Mouse (Mus musculus) hindbrain, embryonic 15.5 days (tissue): ENCODE measurements at regions not wholly inside any gene's neighbourhood (a gene's known extent, or its start where the extent isn't known, plus 50 kb on each side); places are given as distances from the start of the nearest gene placed in this dataset.
A peak's percentile ranks its signal among the peaks of the same experiment; 100 is the strongest.
"Not testable (repeated sequence)": the region's sequence is repeated elsewhere in the genome, so short reads cannot be mapped to it uniquely, and the experiment has no call there.

Experiments
- ATAC-seq: fragments of 200-750 bp; cut with Nextera tagmentation; 2 replicates; pipeline ENCODE4 v1.8.0; 2017; ENCODE audit warnings: low read depth, moderate number of reproducible peaks, moderate TSS enrichment; ENCODE audit not compliant: low FRiP score
- H3K27ac ChIP-seq: fragments of 300-500 bp; sonication (generic); replicated peaks from 2 replicates; pipeline ENCODE4 v1.5.1; 2015; ENCODE audit warnings: mild to moderate bottlenecking, inconsistent platforms
- H3K27me3 ChIP-seq: fragments of 300-500 bp; sonication (generic); 2 replicates; pipeline ENCODE4 v1.6.1; 2015; ENCODE audit warnings: control low read depth, inconsistent platforms
- H3K36me3 ChIP-seq: fragments of 300-500 bp; sonication (generic); 2 replicates; pipeline ENCODE4 v1.6.1; 2015; ENCODE audit warnings: control low read depth, inconsistent platforms
- H3K4me1 ChIP-seq: fragments of 300-500 bp; sonication (generic); replicated peaks from 2 replicates; pipeline ENCODE4 v1.6.1; 2015; ENCODE audit warnings: control low read depth, inconsistent platforms
- H3K4me2 ChIP-seq: fragments of 300-500 bp; sonication (generic); 2 replicates; pipeline ENCODE4 v1.6.1; 2015; ENCODE audit warnings: moderate library complexity, mild to moderate bottlenecking, inconsistent platforms
- H3K4me3 ChIP-seq: fragments of 300-500 bp; sonication (generic); 2 replicates; pipeline ENCODE4 v1.5.1; 2015; ENCODE audit warnings: mild to moderate bottlenecking, inconsistent platforms
- H3K9ac ChIP-seq: fragments of 300-500 bp; sonication (generic); 2 replicates; pipeline ENCODE4 v1.6.1; 2015; ENCODE audit warnings: inconsistent platforms
- H3K9me3 ChIP-seq: fragments of 300-500 bp; sonication (generic); 2 replicates; pipeline ENCODE4 v1.6.1; 2016; ENCODE audit warnings: control low read depth, inconsistent platforms
- WGBS: fragments of 180-500 bp; shearing (Covaris S2); methylation state at CpG from one replicate; pipeline ENCODE4 v1.1.7; 2015; 5-methylcytosine and 5-hydroxymethylcytosine counted together

DNA sequence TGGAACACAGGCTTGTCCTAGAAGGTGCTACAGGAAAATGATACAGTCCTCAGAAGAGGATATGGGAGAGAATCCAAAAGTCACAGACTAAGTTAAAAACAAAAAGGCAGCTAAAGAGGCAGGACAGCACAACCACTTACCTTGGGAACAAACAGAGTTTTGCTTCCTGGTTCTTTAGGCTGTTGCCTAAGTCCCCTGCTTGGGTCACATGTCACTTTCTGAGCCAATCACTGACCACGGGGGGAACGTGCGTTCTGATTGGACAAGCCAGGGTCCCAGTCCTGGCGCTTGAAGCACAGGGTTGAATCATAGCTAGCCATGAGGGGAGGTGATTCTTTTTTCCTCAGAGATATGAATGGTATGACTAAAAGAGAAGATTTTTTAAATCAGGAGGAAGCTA is 216.4 kb downstream of the Glrx3 start:
- H3K4me3 ChIP-seq, result no peak overlapping the region
- H3K36me3 ChIP-seq, result no peaks in the 10 kb centered on the region
- no peak overlapping the region for H3K9ac ChIP-seq

DNA sequence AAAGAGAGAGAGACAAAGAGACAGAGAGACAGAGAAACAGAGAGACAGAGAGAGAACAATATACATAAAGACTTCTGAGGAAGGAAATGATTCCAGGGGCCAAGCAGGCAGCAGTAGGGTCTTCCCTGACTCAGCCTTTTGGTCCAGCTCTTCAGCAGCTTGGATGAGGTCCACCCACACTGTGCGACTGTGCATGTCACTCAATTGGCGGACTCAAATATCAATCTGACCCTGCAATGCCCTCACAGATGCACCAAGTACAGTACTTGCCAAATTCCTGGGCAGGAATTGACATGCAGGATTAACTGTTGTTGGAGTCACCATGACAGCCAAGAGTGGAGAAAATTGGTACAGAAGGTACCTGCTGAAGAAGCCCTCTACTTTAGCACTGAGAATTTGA is 229.8 kb downstream of the Glrx3 start:
- H3K27ac ChIP-seq, result no peak overlapping the region
- ATAC-seq, result no peak
- H3K9me3 ChIP-seq, result no peaks in the 10 kb centered on the region
- WGBS, result 87% methylated on average over 2 of the region's 2 CpGs
- no peaks in the 10 kb centered on the region for H3K27me3 ChIP-seq
- no peak overlapping the region for H3K4me2 ChIP-seq
- no peak overlapping the region for H3K4me3 ChIP-seq
- H3K36me3 ChIP-seq, result no peaks in the 10 kb centered on the region
- no peak overlapping the region for H3K9ac ChIP-seq
- H3K4me1 ChIP-seq, result no peaks in the 10 kb centered on the region

More for the DNA sequence above, 216.4 kb downstream of the Glrx3 start:
- Histone ChIP-seq H3K27me3 (no peaks in the 10 kb centered on the region), H3K4me2 (no peak overlapping the region), H3K27ac (no peak overlapping the region), H3K9me3 (no peaks in the 10 kb centered on the region), H3K4me1 (peaks cover 7% of the 10 kb centered on the region; the same call in 1 of the 2 replicates)
- 96% methylated on average over 4 of the region's 4 CpGs for WGBS
- ATAC-seq, result no peak

DNA sequence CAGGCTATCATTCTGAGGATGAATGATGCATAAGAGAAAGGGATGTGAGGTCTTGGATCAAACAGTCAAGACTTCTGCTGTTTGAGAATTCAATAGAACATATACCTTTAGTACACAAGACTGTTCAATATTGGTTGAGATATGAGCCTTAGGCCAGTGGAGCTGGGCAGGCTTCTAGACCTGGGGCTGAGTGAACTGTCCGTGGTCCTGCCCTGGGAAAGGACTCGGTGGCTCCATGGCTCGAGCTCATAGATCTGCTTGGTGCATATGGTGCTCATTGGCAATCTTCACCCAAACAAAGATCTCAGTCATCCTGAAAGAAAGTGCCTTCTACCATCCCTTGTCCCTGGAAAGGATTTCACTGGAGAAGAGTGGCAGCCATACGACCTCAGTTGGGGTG is 233.7 kb downstream of the Glrx3 start:
- Histone ChIP-seq H3K9me3 (no peaks in the 10 kb centered on the region), H3K9ac (no peak overlapping the region), H3K4me2 (no peak overlapping the region), H3K4me3 (no peak overlapping the region), H3K36me3 (no peaks in the 10 kb centered on the region), H3K4me1 (no peaks in the 10 kb centered on the region), H3K27ac (no peak overlapping the region), H3K27me3 (no peaks in the 10 kb centered on the region)
- WGBS, result 66% methylated on average over 4 of the region's 4 CpGs
- no peak for ATAC-seq

DNA sequence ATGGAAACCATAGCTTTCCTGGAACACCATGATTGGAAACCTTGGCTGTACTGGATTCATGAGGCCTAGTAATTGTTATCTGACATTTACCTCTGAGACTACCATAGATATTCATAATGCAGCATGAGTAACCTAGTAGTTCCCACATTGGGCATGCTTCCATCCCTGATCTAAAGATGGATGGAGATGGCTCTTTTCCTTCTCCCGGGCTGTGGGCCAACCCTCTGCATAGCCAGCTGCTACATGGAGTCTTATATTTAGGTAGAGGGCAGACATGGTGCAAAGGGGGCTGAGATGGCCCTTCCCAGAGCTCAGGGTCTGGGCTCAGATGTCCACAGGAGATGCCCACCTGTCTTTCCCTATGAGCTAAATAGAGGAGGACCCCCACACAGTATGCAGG is 237.2 kb downstream of the Glrx3 start:
- H3K4me3 ChIP-seq, result no peak overlapping the region
- no peak overlapping the region for H3K9ac ChIP-seq
- 74% methylated on average over 1 of the region's 1 CpGs for WGBS
- H3K9me3 ChIP-seq, result no peaks in the 10 kb centered on the region
- H3K27ac ChIP-seq, result no peak overlapping the region
- H3K36me3 ChIP-seq, result no peaks in the 10 kb centered on the region
- no peaks in the 10 kb centered on the region for H3K4me1 ChIP-seq
- no peaks in the 10 kb centered on the region for H3K27me3 ChIP-seq
- ATAC-seq, result no peak
- H3K4me2 ChIP-seq, result no peak overlapping the region

DNA sequence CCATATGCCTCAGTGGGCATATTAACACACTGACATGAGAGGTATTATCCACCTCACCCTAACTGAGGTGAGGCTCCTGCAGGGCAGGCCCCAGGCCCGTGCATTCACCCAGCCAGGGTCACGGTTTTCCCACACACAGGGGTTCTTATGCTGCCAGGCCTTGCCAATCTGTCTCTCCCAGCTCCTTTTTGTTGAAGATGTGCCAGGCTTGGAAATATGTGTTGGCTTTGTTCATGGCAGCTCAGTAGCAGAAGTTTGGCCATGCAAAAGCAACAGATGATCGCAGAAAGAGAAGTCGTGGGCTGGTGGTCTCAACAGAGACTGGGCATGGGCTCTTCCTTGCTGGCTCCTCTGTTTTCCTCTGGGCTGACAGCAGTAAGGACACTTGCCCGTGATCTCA is 238.0 kb downstream of the Glrx3 start:
- no peak overlapping the region for H3K4me3 ChIP-seq
- H3K4me2 ChIP-seq, result no peak overlapping the region
- no peaks in the 10 kb centered on the region for H3K27me3 ChIP-seq
- H3K9ac ChIP-seq, result no peak overlapping the region
- no peak for ATAC-seq
- no peaks in the 10 kb centered on the region for H3K9me3 ChIP-seq
- H3K4me1 ChIP-seq, result no peaks in the 10 kb centered on the region
- H3K27ac ChIP-seq, result no peak overlapping the region
- H3K36me3 ChIP-seq, result no peaks in the 10 kb centered on the region
- 69% methylated on average over 5 of the region's 5 CpGs for WGBS

DNA sequence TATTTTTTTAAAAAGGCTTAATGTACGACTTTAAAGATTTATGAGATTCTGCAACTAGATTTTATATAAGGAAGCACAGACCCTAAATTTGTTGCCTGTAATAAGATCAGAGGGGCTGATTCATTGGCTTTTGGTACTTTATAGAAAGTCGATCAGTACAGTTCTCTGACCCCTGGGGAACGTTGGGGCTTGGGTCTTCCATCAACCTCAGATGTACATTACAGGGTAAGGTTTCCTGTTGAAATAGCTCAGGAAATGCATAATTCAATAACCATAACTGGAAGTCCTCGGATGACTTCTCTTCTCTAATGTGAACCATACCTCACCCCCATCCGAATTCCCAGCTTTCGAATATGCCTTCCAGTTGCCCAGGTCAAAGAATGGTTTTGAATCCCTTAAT is 247.4 kb downstream of the Glrx3 start:
- Histone ChIP-seq H3K4me2 (no peak overlapping the region), H3K9ac (no peak overlapping the region)
- no peak for ATAC-seq

DNA sequence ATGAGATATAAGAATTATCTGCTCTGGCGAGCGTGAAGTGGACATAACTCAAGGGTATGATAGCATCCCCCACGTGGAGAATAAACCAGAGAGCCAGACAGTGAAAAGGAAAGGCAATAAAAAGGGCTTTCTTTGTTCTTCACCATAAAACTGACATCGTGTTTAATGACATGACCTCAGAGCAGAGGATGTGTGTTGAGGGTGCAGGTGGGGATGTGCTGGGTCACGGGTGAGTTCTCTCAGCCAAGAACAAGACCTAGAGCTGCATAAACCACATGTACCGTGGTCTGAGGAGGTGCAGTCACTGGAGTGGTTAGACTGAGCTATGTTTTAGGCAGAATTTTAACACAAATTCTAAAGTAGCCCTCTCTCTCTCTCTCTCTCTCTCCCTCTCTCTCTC is 247.9 kb downstream of the Glrx3 start:
- H3K36me3 ChIP-seq, result no peaks in the 10 kb centered on the region
- H3K4me2 ChIP-seq, result no peak overlapping the region
- no peak overlapping the region for H3K9ac ChIP-seq
- 70% methylated on average over 6 of the region's 6 CpGs for WGBS
- no peak overlapping the region for H3K27ac ChIP-seq
- H3K9me3 ChIP-seq, result no peaks in the 10 kb centered on the region
- H3K4me1 ChIP-seq, result peaks cover 4% of the 10 kb centered on the region; the same call in 1 of the 2 replicates
- no peak for ATAC-seq
- H3K4me3 ChIP-seq, result no peak overlapping the region
- H3K27me3 ChIP-seq, result peaks cover 6% of the 10 kb centered on the region; the same call in 1 of the 2 replicates

More for the DNA sequence above, 247.4 kb downstream of the Glrx3 start:
- H3K36me3 ChIP-seq, result no peaks in the 10 kb centered on the region
- H3K9me3 ChIP-seq, result no peaks in the 10 kb centered on the region
- no peak overlapping the region for H3K4me3 ChIP-seq
- peaks cover 4% of the 10 kb centered on the region; the same call in 1 of the 2 replicates for H3K4me1 ChIP-seq
- peaks cover 6% of the 10 kb centered on the region; the same call in 1 of the 2 replicates for H3K27me3 ChIP-seq
- no peak overlapping the region for H3K27ac ChIP-seq
- WGBS, result 80% methylated on average over 6 of the region's 6 CpGs

DNA sequence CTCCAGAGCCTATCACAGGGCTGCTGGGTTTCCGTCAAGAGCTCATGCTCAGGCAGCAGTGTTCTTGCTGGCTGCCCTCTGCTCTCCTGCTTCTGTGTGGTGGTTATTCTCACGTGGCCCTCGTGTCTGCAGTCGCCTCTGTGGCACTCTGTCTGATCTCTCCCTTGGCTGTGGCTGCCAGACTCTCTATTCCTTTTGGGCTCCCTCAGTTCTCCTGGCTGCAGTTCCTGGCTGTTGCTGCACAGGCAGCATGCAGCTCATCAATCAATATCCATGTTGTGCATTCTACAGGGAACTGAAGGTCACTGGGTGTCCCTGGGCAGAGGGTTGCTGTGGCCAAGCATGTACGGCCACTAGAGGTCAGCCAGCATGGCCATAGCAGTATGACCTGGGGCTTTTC is 259.4 kb downstream of the Glrx3 start:
- no peaks in the 10 kb centered on the region for H3K4me1 ChIP-seq
- WGBS, result 62% methylated on average over 5 of the region's 5 CpGs

DNA sequence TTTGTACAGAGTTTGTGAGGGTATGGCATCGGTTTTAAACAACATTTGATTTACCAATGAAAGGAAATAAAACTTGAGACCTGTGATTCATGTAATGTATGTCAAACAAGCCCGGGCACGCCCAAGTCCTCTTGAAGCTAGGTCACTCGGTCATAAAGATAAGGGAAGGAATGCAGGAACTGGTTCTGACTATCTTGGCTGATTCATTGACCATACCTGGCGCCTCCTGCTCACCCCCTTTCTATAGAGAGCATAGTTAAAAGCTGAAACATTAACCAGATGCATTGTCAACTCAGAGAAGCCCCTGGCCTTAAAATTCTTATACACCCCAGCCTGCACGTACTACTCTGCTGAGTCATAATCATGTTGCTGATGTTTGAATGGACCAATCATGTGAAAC is 261.1 kb downstream of the Glrx3 start:
- 93% methylated on average over 6 of the region's 6 CpGs for WGBS
- not testable (repeated sequence) for H3K36me3 ChIP-seq, H3K27ac ChIP-seq

More for the DNA sequence above, 259.4 kb downstream of the Glrx3 start:
- no peaks in the 10 kb centered on the region for H3K9me3 ChIP-seq
- no peaks in the 10 kb centered on the region for H3K27me3 ChIP-seq
- H3K4me2 ChIP-seq, result no peak overlapping the region
- no peak overlapping the region for H3K9ac ChIP-seq
- peak; percentile 48 for ATAC-seq
- no peak overlapping the region for H3K27ac ChIP-seq
- H3K4me3 ChIP-seq, result no peak overlapping the region
- H3K36me3 ChIP-seq, result no peaks in the 10 kb centered on the region

DNA sequence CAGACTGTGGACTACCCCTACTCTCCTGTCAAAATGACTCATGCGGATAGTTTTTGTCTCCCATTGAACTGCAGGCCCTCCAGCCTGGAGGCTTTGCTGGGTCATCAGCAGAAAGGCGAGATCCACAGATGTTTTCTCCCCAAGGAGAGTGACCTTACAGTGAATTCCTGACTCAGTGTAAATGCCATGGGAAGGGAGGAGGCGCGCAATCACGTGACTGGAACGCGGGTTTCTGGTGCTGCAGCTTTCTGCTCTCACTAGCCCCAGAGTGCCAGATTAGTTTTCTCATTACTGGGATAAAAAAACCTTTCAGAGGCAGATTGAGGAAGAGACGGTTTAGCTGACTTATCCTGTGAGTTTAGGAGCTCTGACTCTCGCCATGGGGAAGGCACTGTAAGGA is 275.4 kb downstream of the Glrx3 start:
- WGBS, result 64% methylated on average over 9 of the region's 9 CpGs
- no peak overlapping the region for H3K9ac ChIP-seq

More for the DNA sequence above, 261.1 kb downstream of the Glrx3 start:
- not testable (repeated sequence) for H3K9ac ChIP-seq, H3K9me3 ChIP-seq, H3K27me3 ChIP-seq, H3K4me3 ChIP-seq, ATAC-seq, H3K4me1 ChIP-seq, H3K4me2 ChIP-seq

DNA sequence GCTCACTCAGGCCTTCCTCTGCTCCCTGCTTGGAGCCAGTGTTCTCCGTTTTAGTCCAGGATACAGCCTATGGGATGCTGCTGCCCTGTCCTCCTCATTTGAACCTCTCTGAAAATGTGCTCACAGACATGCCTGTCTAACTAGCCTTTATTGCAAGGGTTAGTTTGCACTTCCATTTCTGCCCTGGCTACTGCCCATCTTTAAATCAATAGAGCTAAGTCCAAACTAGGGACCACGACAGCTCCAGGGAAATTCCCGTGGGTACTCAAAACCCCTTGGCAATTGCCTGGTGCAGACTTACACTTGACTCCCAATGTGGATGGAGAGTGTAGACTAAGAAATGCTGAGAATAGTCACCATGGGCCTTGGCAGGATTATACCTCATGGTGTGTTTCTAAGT is 276.4 kb downstream of the Glrx3 start:
- Histone ChIP-seq H3K27me3 (no peaks in the 10 kb centered on the region), H3K9me3 (no peaks in the 10 kb centered on the region), H3K9ac (no peak overlapping the region), H3K36me3 (no peaks in the 10 kb centered on the region), H3K4me1 (peaks cover 24% of the 10 kb centered on the region), H3K4me3 (no peak overlapping the region), H3K4me2 (no peak overlapping the region), H3K27ac (0 out of 2 replicates have a peak overlapping the region, but pooled peaks have one; percentile 31)
- 64% methylated on average over 3 of the region's 3 CpGs for WGBS
- no peak for ATAC-seq

More for the DNA sequence above, 275.4 kb downstream of the Glrx3 start:
- ATAC-seq, result no peak
- H3K36me3 ChIP-seq, result no peaks in the 10 kb centered on the region
- no peaks in the 10 kb centered on the region for H3K9me3 ChIP-seq
- H3K27ac ChIP-seq, result no peak overlapping the region
- peaks cover 24% of the 10 kb centered on the region for H3K4me1 ChIP-seq
- no peak overlapping the region for H3K4me3 ChIP-seq
- H3K4me2 ChIP-seq, result no peak overlapping the region
- H3K27me3 ChIP-seq, result no peaks in the 10 kb centered on the region

DNA sequence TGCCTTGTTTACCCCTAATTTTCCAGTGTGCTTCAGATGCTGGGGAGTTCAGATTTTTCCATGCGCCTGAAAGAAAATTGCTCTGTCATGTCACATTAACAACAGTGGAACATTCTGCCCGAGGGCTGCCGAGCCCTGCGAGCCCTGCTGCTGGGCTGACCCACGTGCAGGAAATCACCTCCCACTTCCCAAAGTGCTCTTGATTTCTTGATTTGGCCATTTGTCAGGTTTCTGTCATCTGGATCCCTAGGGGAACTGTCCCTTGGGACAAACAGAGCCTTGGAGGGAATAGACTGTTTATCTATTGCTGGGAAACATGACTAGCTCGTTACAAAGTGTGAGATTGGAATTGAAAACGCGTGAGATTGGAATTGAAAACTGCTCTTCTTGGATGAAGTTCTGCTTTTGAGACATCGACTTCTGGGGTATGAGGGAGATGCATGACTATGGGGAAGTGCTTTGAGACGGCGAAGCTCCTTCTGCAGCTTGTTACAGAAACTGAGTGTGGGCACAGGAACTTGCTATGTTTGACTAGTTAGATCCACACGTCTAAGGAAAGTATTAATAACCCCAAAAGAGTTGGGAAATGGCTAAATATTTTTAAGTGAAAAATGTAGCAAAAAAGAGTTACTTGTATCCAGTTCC is 277.0 kb downstream of the Glrx3 start:
- 29% methylated on average over 12 of the region's 12 CpGs for WGBS

More for the DNA sequence above, 277.0 kb downstream of the Glrx3 start:
- Histone ChIP-seq H3K4me3 (no peak overlapping the region), H3K9ac (no peak overlapping the region), H3K4me2 (no peak overlapping the region), H3K36me3 (no peaks in the 10 kb centered on the region), H3K4me1 (peaks cover 24% of the 10 kb centered on the region), H3K9me3 (no peaks in the 10 kb centered on the region), H3K27ac (0 out of 2 replicates have a peak overlapping the region, but pooled peaks have one; percentile 31), H3K27me3 (no peaks in the 10 kb centered on the region)
- no peak for ATAC-seq
